Mouse (Mus musculus) kidney, postnatal 0 days (tissue): ENCODE measurements around the gene Cdk2ap2. TPM values are rescaled to one million over a fixed set of nuclear protein-coding genes. Genes with fewer than 3 reads are reported as not detected.
"Not testable (repeated sequence)": the region's sequence is repeated elsewhere in the genome, so short reads cannot be mapped to it uniquely, and the experiment has no call there.

Source experiments
- ATAC-seq: fragments of 200-750 bp; cut with Nextera tagmentation; replicated peaks from 2 replicates; pipeline ENCODE4 v1.8.0; 2017; ENCODE audit warnings: low read depth, moderate number of reproducible peaks, moderate TSS enrichment, moderate library complexity; ENCODE audit not compliant: low FRiP score
- DNase-seq: peaks from one replicate; pipeline ENCODE4 v3.0.0-alpha.2; 2016; ENCODE audit warnings: low spot score
- H3K27ac ChIP-seq: fragments of 300-500 bp; sonication (generic); 2 replicates; pipeline ENCODE4 v1.5.1; 2014; ENCODE audit warnings: mild to moderate bottlenecking
- H3K27me3 ChIP-seq: fragments of 300-500 bp; sonication (generic); 2 replicates; pipeline ENCODE4 v1.6.1; 2014; ENCODE audit warnings: low read length, mixed read lengths; ENCODE audit not compliant: insufficient read depth
- H3K36me3 ChIP-seq: fragments of 300-500 bp; sonication (generic); 2 replicates; pipeline ENCODE4 v1.6.1; 2014; ENCODE audit warnings: low read length, mixed read lengths; ENCODE audit not compliant: insufficient read depth
- H3K4me1 ChIP-seq: fragments of 300-500 bp; sonication (generic); replicated peaks from 2 replicates; pipeline ENCODE4 v1.6.1; 2014; ENCODE audit warnings: antibody characterized with exemption, low read length, mixed read lengths; ENCODE audit not compliant: insufficient read depth
- H3K4me2 ChIP-seq: fragments of 300-500 bp; sonication (generic); 2 replicates; pipeline ENCODE4 v1.6.1; 2014; ENCODE audit warnings: mild to moderate bottlenecking, low read length, moderate library complexity, mixed read lengths
- H3K4me3 ChIP-seq: fragments of 300-500 bp; sonication (generic); replicated peaks from 2 replicates; pipeline ENCODE4 v1.5.1; 2014; ENCODE audit warnings: low read depth, low read length
- H3K9ac ChIP-seq: fragments of 300-500 bp; sonication (generic); 2 replicates; pipeline ENCODE4 v1.6.1; 2014; ENCODE audit warnings: low read depth, low read length
- H3K9me3 ChIP-seq: fragments of 300-500 bp; sonication (generic); replicated peaks from 2 replicates; pipeline ENCODE4 v1.6.1; 2016; ENCODE audit warnings: low read length, inconsistent platforms, mixed read lengths
- CTCF ChIP-seq: IDR thresholded peaks from 2 replicates; pipeline ENCODE4 v1.5.1; 2016; ENCODE audit warnings: antibody characterized with exemption, low read depth, mild to moderate bottlenecking, moderate library complexity
- WGBS: fragments of 180-500 bp; shearing (Covaris S2); extraction: QIAGEN DNeasy Blood & Tissue Kit; methylation state at CpG from one replicate; pipeline ENCODE4 v1.1.7; 2014; 5-methylcytosine and 5-hydroxymethylcytosine counted together
- polyA plus RNA-seq: library from polyadenylated mRNA; unstranded; fragments of >200 nt; fragmentation: Nextera tagmentation; extraction: Ambion mirVana; gene quantifications from 2 replicates; pipeline ENCODE4 v1.2.1, GENCODE M21; 2015

Gene Cdk2ap2
- polyA plus RNA-seq, 1 experiment from 2014 or later, result 107 TPM

- Histone ChIP-seq H3K4me3 (no peak overlapping the region), H3K9ac (no peak overlapping the region), H3K4me1 (peaks cover 4% of the 10 kb centered on the region; the same call in 1 of the 2 replicates), H3K9me3 (no peaks in the 10 kb centered on the region), H3K27me3 (no peaks in the 10 kb centered on the region), H3K27ac (no peak overlapping the region), H3K4me2 (no peak overlapping the region), H3K36me3 (no peaks in the 10 kb centered on the region)
- ATAC-seq (no peak), DNase-seq (no peak)
- TF ChIP-seq CTCF, result no peak
- 88% methylated on average over 5 of the region's 5 CpGs for WGBS
Observed at GRCm38 (mm10) chr19:4058581-4058980, 38.4 kb upstream of the Cdk2ap2 start.

GRCm38 (mm10) chr19:4059069-4059740, 37.8 kb upstream of the Cdk2ap2 start, which contains the start of gene Gstp3:
Gene Gstp3, minus strand, starts transcription at chr19:4059569.
- no peak for DNase-seq
- no peak for TF ChIP-seq CTCF
- no peak within 1 kb of the TSS for H3K4me2 ChIP-seq

GRCm38 (mm10) chr19:4060044-4060898, 36.7 kb upstream of the Cdk2ap2 start:
- 88% methylated on average over 8 of the region's 8 CpGs for WGBS
- H3K9ac ChIP-seq, H3K4me3 ChIP-seq: not testable (repeated sequence)

More at GRCm38 (mm10) chr19:4059069-4059740, 37.8 kb upstream of the Cdk2ap2 start, which contains the start of gene Gstp3:
- no peak within 1 kb of the TSS for H3K9ac ChIP-seq
- 0 out of 2 replicates have a peak, but pooled peaks have one; percentile 13 for ATAC-seq
- no peak within 1 kb of the TSS for H3K4me3 ChIP-seq
- 78% methylated on average over 15 of the region's 15 CpGs for WGBS
- H3K9me3 ChIP-seq, result no peaks in the 10 kb centered on the region
- no peaks in the 10 kb centered on the region for H3K27me3 ChIP-seq
- no peaks in the 10 kb centered on the region for H3K36me3 ChIP-seq
- peaks cover 4% of the 10 kb centered on the region; the same call in 1 of the 2 replicates for H3K4me1 ChIP-seq
- H3K27ac ChIP-seq, result no peak within 1 kb of the TSS

GRCm38 (mm10) chr19:4060899-4061465, 36.0 kb upstream of the Cdk2ap2 start:
- H3K27ac ChIP-seq, result no peak overlapping the region
- DNase-seq, result no peak
- H3K4me2 ChIP-seq, result no peak overlapping the region
- 90% methylated on average over 6 of the region's 6 CpGs for WGBS
- H3K27me3 ChIP-seq, result no peaks in the 10 kb centered on the region
- H3K9me3 ChIP-seq, result no peaks in the 10 kb centered on the region
- ATAC-seq, result no peak
- H3K9ac ChIP-seq, result no peak overlapping the region
- H3K4me3 ChIP-seq, result no peak overlapping the region
- peaks cover 2% of the 10 kb centered on the region; the same call in 1 of the 2 replicates for H3K4me1 ChIP-seq
- no peak for TF ChIP-seq CTCF
- no peaks in the 10 kb centered on the region for H3K36me3 ChIP-seq

More at GRCm38 (mm10) chr19:4060044-4060898, 36.7 kb upstream of the Cdk2ap2 start:
- not testable (repeated sequence) for H3K9me3 ChIP-seq, H3K4me1 ChIP-seq, ATAC-seq, H3K27me3 ChIP-seq, DNase-seq, H3K4me2 ChIP-seq, H3K36me3 ChIP-seq, H3K27ac ChIP-seq

- H3K9me3 ChIP-seq, H3K4me3 ChIP-seq, DNase-seq, H3K4me2 ChIP-seq, H3K27ac ChIP-seq, H3K4me1 ChIP-seq, H3K36me3 ChIP-seq, H3K9ac ChIP-seq, ATAC-seq, H3K27me3 ChIP-seq: not testable (repeated sequence)
- WGBS, result 54% methylated on average over 2 of the region's 4 CpGs
Observed at GRCm38 (mm10) chr19:4063357-4063756, 33.6 kb upstream of the Cdk2ap2 start.

- H3K27me3 ChIP-seq, H3K9ac ChIP-seq, H3K27ac ChIP-seq, H3K9me3 ChIP-seq, H3K4me2 ChIP-seq, H3K36me3 ChIP-seq, ATAC-seq, DNase-seq, H3K4me3 ChIP-seq, H3K4me1 ChIP-seq: not testable (repeated sequence)
- 0% methylated on average over 2 of the region's 11 CpGs for WGBS
Observed at GRCm38 (mm10) chr19:4064501-4064900, 32.5 kb upstream of the Cdk2ap2 start.
